Mouse (Mus musculus): ENCODE results near the gene Stim1. TPM values are rescaled to one million over a fixed set of nuclear protein-coding genes. Genes with fewer than 3 reads are reported as not detected.
"Not testable (repeated sequence)": the region's sequence is repeated elsewhere in the genome, so short reads cannot be mapped to it uniquely, and the experiment has no call there.

Gene Stim1
- polyA plus RNA-seq, 1 experiment from 2014 or later = 42.1 TPM

DNA sequence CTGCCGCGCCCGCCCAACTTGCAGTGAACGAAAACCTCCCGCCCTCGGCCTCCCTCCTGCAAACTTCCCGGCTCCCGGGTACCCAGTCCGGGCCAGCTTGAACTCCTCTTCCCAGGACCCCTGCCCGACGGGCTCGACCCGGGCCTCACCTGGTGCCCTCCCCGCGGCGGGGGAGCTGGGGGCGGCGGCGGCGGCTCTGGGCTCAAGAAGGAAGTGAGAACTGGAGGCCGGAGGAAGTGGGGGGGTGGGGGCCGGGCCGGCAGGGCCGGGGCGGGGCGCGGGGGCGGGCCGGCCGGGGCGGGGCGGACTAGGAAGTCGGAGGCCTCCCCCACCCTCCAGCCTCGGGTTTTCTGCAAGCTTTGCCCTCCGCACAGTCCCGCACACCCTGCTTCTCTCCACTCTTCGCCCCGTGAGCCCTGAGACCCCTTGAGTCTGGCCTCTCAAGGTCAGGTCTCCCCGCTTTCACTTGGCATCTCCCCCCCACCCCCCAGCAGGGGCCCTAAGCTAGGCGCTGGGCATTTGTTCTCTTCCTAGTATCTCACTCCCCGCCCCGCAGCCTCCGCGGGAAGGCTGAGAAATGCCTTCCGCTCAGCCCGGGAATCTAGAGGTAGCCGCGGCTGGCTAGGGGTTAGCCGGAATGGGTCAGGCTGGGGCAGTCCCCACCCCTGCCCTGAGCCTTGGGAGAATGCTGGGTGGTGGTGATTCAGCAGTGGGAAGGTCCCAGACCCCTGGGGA, 17.5 kb upstream of the Stim1 start:
- peak; percentile 87 for ATAC-seq (ENCODE audit: insufficient number of reproducible peaks, low FRiP score, low TSS enrichment, low read depth)
- Histone ChIP-seq H3K4me2 (replicated peaks) (peak overlapping the region; percentile 79), H3K9ac (peak overlapping the region; percentile 92), H3K27me3 (no peaks in the 10 kb centered on the region), H3K27ac (replicated peaks) (peak overlapping the region; percentile 99), H3K4me1 (peaks cover 42% of the 10 kb centered on the region), H3K36me3 (no peaks in the 10 kb centered on the region), H3K9me3 (replicated peaks) (no peaks in the 10 kb centered on the region), H3K4me3 (replicated peaks) (peak overlapping the region; percentile 84)
- WGBS = under 1% methylated on average over 37 of the region's 49 CpGs

DNA sequence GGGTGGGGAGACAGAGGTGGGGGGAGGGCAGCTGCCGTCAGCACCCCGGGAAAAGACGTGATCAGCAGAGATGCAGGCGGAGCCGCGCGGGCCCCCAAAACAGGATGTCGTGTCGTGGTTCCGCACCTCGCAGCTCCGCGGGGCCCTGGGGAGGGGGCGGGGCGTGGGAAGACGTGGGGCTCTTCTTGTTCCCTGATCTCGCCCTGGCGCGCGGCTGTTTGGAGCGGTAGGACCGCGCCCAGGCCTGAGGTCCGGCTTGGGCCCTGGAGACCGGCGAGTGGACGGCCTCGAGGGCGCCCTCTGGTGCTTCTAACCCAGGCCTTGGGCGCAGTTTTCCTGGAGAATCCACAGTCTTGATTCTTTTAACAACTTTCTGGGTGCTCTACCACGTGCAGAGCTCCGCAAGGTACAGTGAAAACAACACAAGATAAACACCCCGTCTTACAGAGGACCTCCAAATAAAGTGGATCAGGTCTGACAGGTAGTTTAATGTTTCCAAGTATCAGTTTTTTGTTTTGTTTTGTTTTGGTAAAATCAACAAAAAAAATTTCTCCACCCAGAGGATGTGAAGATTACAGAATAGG, 16.9 kb upstream of the Stim1 start:
- H3K27me3 ChIP-seq = no peaks in the 10 kb centered on the region
- H3K27ac ChIP-seq (replicated peaks) = peak overlapping the region; percentile 99
- H3K9me3 ChIP-seq (replicated peaks) = no peaks in the 10 kb centered on the region
- WGBS = 1% methylated on average over 33 of the region's 33 CpGs
- H3K9ac ChIP-seq = peak overlapping the region; percentile 69
- peak; percentile 85 for ATAC-seq (ENCODE audit: insufficient number of reproducible peaks, low FRiP score, low TSS enrichment, low read depth)
- peak overlapping the region; percentile 79 for H3K4me2 ChIP-seq (replicated peaks)
- no peaks in the 10 kb centered on the region for H3K36me3 ChIP-seq
- H3K4me3 ChIP-seq (replicated peaks) = peak overlapping the region; percentile 84
- peaks cover 41% of the 10 kb centered on the region for H3K4me1 ChIP-seq

DNA sequence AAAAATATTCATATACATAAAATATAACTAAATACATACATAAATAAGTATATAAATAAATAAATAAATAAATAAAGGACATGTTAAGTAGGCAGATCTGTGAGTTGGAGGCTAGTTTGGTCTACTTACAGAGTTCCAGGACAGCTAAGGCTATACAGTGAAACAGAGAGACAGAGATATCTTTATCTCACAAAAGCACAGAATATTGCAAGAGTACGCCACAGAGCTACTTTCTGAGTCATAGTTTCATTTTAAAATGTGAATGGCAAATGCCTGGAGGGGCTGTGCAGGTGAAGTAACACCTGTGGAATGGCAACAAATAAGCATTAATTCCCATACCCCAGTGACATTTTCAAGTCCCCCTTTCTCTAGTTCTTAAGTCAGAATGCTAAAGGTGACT, 14.0 kb upstream of the Stim1 start:
- Histone ChIP-seq H3K4me2 (replicated peaks) (no peak overlapping the region), H3K9ac (no peak overlapping the region), H3K4me1 (peaks cover 11% of the 10 kb centered on the region), H3K27me3 (no peaks in the 10 kb centered on the region), H3K4me3 (replicated peaks) (no peak overlapping the region), H3K36me3 (no peaks in the 10 kb centered on the region), H3K9me3 (replicated peaks) (no peaks in the 10 kb centered on the region), H3K27ac (replicated peaks) (no peak overlapping the region)
- ATAC-seq (ENCODE audit: insufficient number of reproducible peaks, low FRiP score, low TSS enrichment, low read depth) = no peak
- WGBS = 71% methylated on average over 1 of the region's 1 CpGs

DNA sequence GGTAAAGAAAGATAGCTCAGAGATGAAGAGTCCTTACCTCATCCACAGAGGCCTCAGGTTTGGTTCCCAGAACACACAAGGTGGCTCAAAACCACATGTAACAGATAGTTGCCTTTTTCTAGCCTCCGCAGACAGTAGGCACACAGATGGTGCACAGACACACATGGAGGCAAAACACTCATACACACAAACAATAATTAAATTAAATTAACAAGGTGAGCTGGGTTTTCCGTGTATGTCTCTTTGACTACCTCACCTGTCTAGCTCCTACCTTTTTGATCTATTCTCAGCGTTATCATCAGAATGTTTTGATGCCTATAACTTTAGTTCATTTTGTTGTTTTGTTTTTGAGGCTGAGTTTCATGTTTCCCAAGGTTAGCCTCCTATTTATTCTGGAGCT, 11.7 kb upstream of the Stim1 start, which contains the start of gene Rhog:
TSS of gene Rhog (minus strand) at position 101 of the 400 bp plus-strand sequence.
- Histone ChIP-seq H3K27me3 (no peaks in the 10 kb centered on the region), H3K4me2 (replicated peaks) (no peak within 1 kb of the TSS), H3K27ac (replicated peaks) (no peak within 1 kb of the TSS), H3K9me3 (replicated peaks) (no peaks in the 10 kb centered on the region), H3K9ac (no peak within 1 kb of the TSS), H3K36me3 (no peaks in the 10 kb centered on the region), H3K4me1 (peaks cover 5% of the 10 kb centered on the region; the same call in 1 of the 2 replicates), H3K4me3 (replicated peaks) (no peak within 1 kb of the TSS)
- 68% methylated on average over 3 of the region's 3 CpGs for WGBS
- no peak for ATAC-seq (ENCODE audit: insufficient number of reproducible peaks, low FRiP score, low TSS enrichment, low read depth)

DNA sequence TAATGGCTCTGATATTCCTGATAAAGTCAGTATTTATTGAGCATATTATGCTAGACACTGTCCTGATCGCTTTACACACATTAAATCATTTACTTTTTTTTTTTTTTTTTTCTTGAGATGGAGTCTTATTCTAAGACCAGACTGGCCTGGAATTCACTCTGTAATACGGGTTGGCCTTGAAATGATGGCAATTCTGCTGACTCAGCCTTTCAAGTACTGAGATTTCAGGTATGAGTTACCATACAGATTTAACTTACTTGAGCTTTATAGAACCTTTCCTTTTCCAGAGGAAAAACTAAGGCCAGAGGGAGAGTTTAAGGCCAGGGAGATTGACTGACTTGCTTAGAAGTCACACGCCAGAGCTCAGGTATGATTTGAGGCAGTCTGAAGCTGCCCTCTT, 11.0 kb upstream of the Stim1 start:
- no peaks in the 10 kb centered on the region for H3K27me3 ChIP-seq
- H3K4me1 ChIP-seq = no peaks in the 10 kb centered on the region
- no peak overlapping the region for H3K4me2 ChIP-seq (replicated peaks)
- H3K4me3 ChIP-seq (replicated peaks) = no peak overlapping the region
- WGBS = 78% methylated on average over 3 of the region's 3 CpGs
- no peak overlapping the region for H3K27ac ChIP-seq (replicated peaks)
- H3K9me3 ChIP-seq (replicated peaks) = no peaks in the 10 kb centered on the region
- no peak for ATAC-seq (ENCODE audit: insufficient number of reproducible peaks, low FRiP score, low TSS enrichment, low read depth)
- no peak overlapping the region for H3K9ac ChIP-seq
- no peaks in the 10 kb centered on the region for H3K36me3 ChIP-seq

DNA sequence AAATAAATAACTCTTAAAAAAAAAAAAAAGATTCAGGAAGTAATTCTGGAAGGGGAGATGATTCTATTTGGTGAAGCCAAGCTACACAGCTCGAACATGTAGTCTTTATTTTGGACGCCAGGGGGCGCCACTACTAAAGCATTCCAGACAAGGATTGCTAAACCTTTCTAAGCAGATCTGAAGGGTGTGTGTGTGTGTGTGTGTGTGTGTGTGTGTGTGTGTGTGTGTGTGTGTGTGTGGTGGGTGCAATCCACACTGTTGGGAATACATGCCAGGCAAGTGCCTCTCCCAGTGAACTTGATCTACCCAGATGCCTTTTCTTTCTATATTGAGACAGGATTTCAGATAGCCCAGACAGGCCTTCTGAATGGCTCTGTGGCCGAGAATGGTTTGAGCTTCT, 9.4 kb upstream of the Stim1 start:
- Histone ChIP-seq H3K4me2 (replicated peaks) (no peak overlapping the region), H3K27me3 (no peaks in the 10 kb centered on the region), H3K27ac (replicated peaks) (no peak overlapping the region), H3K36me3 (no peaks in the 10 kb centered on the region), H3K4me3 (replicated peaks) (no peak overlapping the region), H3K4me1 (no peaks in the 10 kb centered on the region), H3K9me3 (replicated peaks) (no peaks in the 10 kb centered on the region), H3K9ac (no peak overlapping the region)
- ATAC-seq (ENCODE audit: insufficient number of reproducible peaks, low FRiP score, low TSS enrichment, low read depth) = peak; percentile 72
- 18% methylated on average over 4 of the region's 4 CpGs for WGBS

DNA sequence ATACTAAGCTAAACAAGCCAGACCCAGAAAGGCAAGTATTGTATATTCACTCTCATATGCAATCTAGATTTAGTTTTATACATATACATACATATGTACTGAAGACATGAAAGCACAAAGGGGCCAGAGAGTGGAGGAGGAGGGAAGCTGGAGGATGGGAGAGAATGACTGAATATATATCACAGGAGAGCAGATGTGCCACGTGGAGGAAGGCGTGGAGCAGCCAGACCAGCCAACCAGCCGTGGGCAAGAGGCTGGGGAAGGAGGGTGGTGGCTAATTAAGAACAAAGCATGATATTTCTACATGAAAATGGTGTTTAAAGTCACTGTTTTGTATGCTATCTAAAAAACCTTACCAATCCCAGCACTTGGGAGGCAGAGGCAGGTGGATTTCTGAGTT, 8.9 kb upstream of the Stim1 start:
- Histone ChIP-seq H3K4me3 (replicated peaks) (no peak overlapping the region), H3K9me3 (replicated peaks) (no peaks in the 10 kb centered on the region), H3K9ac (no peak overlapping the region), H3K36me3 (no peaks in the 10 kb centered on the region), H3K4me1 (no peaks in the 10 kb centered on the region), H3K27ac (replicated peaks) (no peak overlapping the region), H3K4me2 (replicated peaks) (no peak overlapping the region), H3K27me3 (no peaks in the 10 kb centered on the region)
- 74% methylated on average over 3 of the region's 3 CpGs for WGBS
- no peak for ATAC-seq (ENCODE audit: insufficient number of reproducible peaks, low FRiP score, low TSS enrichment, low read depth)

DNA sequence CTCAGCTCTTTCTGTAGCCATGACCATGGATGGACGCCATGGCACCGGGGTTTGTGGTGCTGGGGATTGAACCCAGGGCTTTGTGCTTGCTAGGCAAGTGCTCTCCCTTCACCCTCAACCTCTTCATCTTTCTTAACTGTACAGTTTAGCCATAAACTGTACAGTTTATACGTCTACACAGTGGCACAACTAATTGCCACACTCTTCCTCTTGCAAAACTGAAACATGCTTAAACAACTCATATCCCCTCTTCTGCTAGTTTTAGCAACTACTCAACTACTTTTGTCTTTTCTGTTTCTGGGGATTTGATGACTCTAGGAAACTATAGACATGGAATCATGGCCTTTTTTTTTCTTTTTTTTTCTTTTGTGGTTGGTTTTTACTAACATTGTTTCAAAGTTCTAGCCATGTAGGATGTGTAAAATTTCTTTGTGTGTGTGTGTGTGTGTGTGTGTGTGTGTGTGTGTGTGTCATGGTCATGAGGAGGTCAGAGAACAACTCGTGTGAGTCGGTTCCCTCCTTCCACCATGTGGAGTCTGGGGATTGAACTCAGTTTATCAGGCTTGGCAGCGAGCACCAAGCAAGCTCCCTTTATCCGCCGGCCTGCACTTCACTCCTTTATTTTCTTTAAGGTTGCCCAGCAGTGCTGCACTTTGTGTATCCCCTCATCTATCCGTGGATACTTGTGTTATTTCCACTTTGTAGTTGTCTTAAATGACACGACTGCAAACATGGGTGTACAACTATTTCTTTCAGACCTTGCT, 7.7 kb upstream of the Stim1 start:
- Histone ChIP-seq H3K27ac (replicated peaks) (no peak overlapping the region), H3K36me3 (no peaks in the 10 kb centered on the region), H3K4me2 (replicated peaks) (no peak overlapping the region), H3K27me3 (no peaks in the 10 kb centered on the region), H3K4me3 (replicated peaks) (no peak overlapping the region), H3K4me1 (no peaks in the 10 kb centered on the region), H3K9ac (no peak overlapping the region), H3K9me3 (replicated peaks) (no peaks in the 10 kb centered on the region)
- 78% methylated on average over 10 of the region's 10 CpGs for whole genome bisulfite sequencing
- no peak for ATAC-seq (ENCODE audit: insufficient number of reproducible peaks, low FRiP score, low TSS enrichment, low read depth)

DNA sequence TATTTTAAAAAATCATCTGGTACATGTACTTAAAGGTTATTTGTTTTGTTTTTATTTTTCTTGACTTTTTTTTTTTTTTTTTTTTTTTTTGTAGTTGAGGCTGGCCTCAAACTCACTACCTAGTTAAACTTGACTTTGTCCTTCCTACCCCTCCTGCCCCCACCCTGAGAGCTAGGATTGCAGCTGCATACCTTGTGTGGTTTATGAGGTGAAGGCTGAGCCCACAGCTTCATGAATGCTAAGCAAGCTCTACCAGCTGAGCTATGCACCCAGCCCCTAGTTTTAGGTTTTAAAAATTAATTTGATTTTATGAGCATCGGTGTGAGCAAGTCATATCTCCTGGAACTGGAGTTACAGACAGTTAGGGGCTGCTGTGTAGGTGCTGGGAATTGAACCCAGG, 7.1 kb upstream of the Stim1 start:
- WGBS = 95% methylated on average over 1 of the region's 1 CpGs
- Histone ChIP-seq H3K27me3 (no peaks in the 10 kb centered on the region), H3K4me1 (no peaks in the 10 kb centered on the region), H3K9ac (no peak overlapping the region), H3K27ac (replicated peaks) (no peak overlapping the region), H3K9me3 (replicated peaks) (no peaks in the 10 kb centered on the region), H3K36me3 (no peaks in the 10 kb centered on the region), H3K4me3 (replicated peaks) (no peak overlapping the region), H3K4me2 (replicated peaks) (no peak overlapping the region)
- ATAC-seq (ENCODE audit: insufficient number of reproducible peaks, low FRiP score, low TSS enrichment, low read depth) = no peak

DNA sequence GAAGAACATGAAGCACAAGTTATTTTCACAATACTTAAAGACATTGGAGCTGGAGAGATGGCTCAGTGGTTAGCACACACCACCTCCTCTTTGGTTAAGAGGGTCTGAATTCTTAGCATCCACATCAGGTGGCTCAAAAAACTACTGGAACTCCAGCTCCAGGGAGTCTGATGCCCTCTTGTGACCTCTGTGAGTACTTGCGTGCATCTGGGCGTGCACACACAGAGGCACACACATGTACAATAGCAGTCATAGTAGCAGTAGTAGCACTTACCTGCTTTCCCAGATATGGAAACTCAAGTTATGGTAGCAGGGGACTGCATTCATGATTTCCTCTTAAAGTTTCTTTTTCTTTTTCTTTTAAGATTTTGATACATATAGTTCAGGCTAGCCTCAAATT, 4.6 kb upstream of the Stim1 start:
- 90% methylated on average over 2 of the region's 2 CpGs for WGBS
- no peak overlapping the region for H3K27ac ChIP-seq (replicated peaks)

DNA sequence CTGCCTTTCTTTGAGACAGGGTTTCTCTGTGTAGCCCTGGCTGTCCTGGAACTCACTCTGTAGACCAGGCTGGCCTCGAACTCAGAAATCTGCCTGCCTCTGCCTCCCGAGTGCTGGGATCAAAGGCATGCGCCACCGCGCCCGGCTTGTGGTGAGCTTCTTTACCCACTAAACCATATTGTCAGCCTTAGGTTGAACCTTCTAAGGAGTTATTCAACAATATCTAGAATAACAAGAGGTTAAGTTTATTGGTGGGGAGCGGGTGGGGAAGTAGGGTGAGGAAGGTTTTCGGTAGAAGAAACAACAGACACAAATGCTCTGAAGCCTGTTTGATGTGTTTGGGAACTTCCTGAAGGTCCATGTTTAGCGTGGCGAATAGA, 1.6 kb upstream of the Stim1 start:
- H3K9ac ChIP-seq; H3K4me2 ChIP-seq (replicated peaks); H3K27ac ChIP-seq (replicated peaks); H3K27me3 ChIP-seq; H3K9me3 ChIP-seq (replicated peaks); ATAC-seq (ENCODE audit: insufficient number of reproducible peaks, low FRiP score, low TSS enrichment, low read depth); H3K4me3 ChIP-seq (replicated peaks); H3K36me3 ChIP-seq: not testable (repeated sequence)
- peaks cover 21% of the 10 kb centered on the region for H3K4me1 ChIP-seq
- WGBS = 89% methylated on average over 10 of the region's 10 CpGs

More for the DNA sequence above, 4.6 kb upstream of the Stim1 start:
- no peaks in the 10 kb centered on the region for H3K27me3 ChIP-seq
- peaks cover 4% of the 10 kb centered on the region; the same call in 1 of the 2 replicates for H3K4me1 ChIP-seq
- no peaks in the 10 kb centered on the region for H3K36me3 ChIP-seq
- H3K9me3 ChIP-seq (replicated peaks) = no peaks in the 10 kb centered on the region
- no peak for ATAC-seq (ENCODE audit: insufficient number of reproducible peaks, low FRiP score, low TSS enrichment, low read depth)
- no peak overlapping the region for H3K4me2 ChIP-seq (replicated peaks)
- H3K4me3 ChIP-seq (replicated peaks) = no peak overlapping the region
- no peak overlapping the region for H3K9ac ChIP-seq

Data from embryonic facial prominence, embryonic 15.5 days (tissue).